Mouse (Mus musculus): Measurements from ENCODE around the gene Nrp1. TPM values are rescaled to one million over a fixed set of nuclear protein-coding genes. Genes with fewer than 3 reads are reported as not detected.

The Nrp1 gene
- polyA plus RNA-seq, 1 experiment from 2014 or later: 55.9 TPM

GRCm38 (mm10) chr8:128454026-128454425 lies 95.6 kb downstream of the Nrp1 start:
- Histone ChIP-seq H3K4me1 (peaks cover 12% of the 10 kb centered on the region; the same call in 1 of the 2 replicates), H3K27ac (no peak overlapping the region), H3K27me3 (peaks cover 2% of the 10 kb centered on the region; the same call in 1 of the 2 replicates), H3K9ac (no peak overlapping the region), H3K4me3 (no peak overlapping the region), H3K4me2 (no peak overlapping the region), H3K36me3 (ENCODE audit: poor library complexity, severe bottlenecking) (no peaks in the 10 kb centered on the region; the same call in 1 of the 2 replicates), H3K9me3 (replicated peaks) (no peaks in the 10 kb centered on the region)
- 81% methylated on average over 3 of the region's 3 CpGs for WGBS
- no peak for ATAC-seq

GRCm38 (mm10) chr8:128457277-128457676 lies 98.9 kb downstream of the Nrp1 start:
- Histone ChIP-seq H3K9ac (no peak overlapping the region), H3K4me2 (no peak overlapping the region), H3K36me3 (ENCODE audit: poor library complexity, severe bottlenecking) (peaks cover 9% of the 10 kb centered on the region; the same call in 1 of the 2 replicates), H3K4me3 (no peak overlapping the region), H3K9me3 (replicated peaks) (no peaks in the 10 kb centered on the region), H3K27ac (no peak overlapping the region), H3K27me3 (no peaks in the 10 kb centered on the region), H3K4me1 (peaks cover 6% of the 10 kb centered on the region; the same call in 1 of the 2 replicates)
- no peak for ATAC-seq
- 97% methylated on average over 2 of the region's 2 CpGs for WGBS

GRCm38 (mm10) chr8:128459704-128460103 lies 101.3 kb downstream of the Nrp1 start:
- H3K9ac ChIP-seq: no peak overlapping the region
- H3K4me2 ChIP-seq: no peak overlapping the region
- peaks cover 13% of the 10 kb centered on the region; the same call in 1 of the 2 replicates for H3K36me3 ChIP-seq (ENCODE audit: poor library complexity, severe bottlenecking)
- no peak overlapping the region for H3K27ac ChIP-seq
- no peak for ATAC-seq
- WGBS: 60% methylated on average over 1 of the region's 1 CpGs
- no peak overlapping the region for H3K4me3 ChIP-seq
- peaks cover 6% of the 10 kb centered on the region; the same call in 1 of the 2 replicates for H3K4me1 ChIP-seq
- no peaks in the 10 kb centered on the region for H3K9me3 ChIP-seq (replicated peaks)
- no peaks in the 10 kb centered on the region for H3K27me3 ChIP-seq

GRCm38 (mm10) chr8:128461716-128462115 lies 103.3 kb downstream of the Nrp1 start:
- no peak overlapping the region for H3K4me3 ChIP-seq
- no peaks in the 10 kb centered on the region for H3K9me3 ChIP-seq (replicated peaks)
- H3K36me3 ChIP-seq (ENCODE audit: poor library complexity, severe bottlenecking): peaks cover 13% of the 10 kb centered on the region; the same call in 1 of the 2 replicates
- no peak overlapping the region for H3K27ac ChIP-seq
- no peaks in the 10 kb centered on the region for H3K27me3 ChIP-seq
- no peak overlapping the region for H3K4me2 ChIP-seq
- no peak overlapping the region for H3K9ac ChIP-seq
- peaks cover 6% of the 10 kb centered on the region; the same call in 1 of the 2 replicates for H3K4me1 ChIP-seq
- no peak for ATAC-seq

- no peaks in the 10 kb centered on the region for H3K9me3 ChIP-seq (replicated peaks)
- no peak overlapping the region for H3K27ac ChIP-seq
- H3K9ac ChIP-seq: no peak overlapping the region
- H3K4me2 ChIP-seq: no peak overlapping the region
- H3K4me3 ChIP-seq: no peak overlapping the region
- peaks cover 14% of the 10 kb centered on the region; the same call in 1 of the 2 replicates for H3K36me3 ChIP-seq (ENCODE audit: poor library complexity, severe bottlenecking)
- no peaks in the 10 kb centered on the region; the same call in 1 of the 2 replicates for H3K4me1 ChIP-seq
- no peaks in the 10 kb centered on the region for H3K27me3 ChIP-seq
- no peak for ATAC-seq
These were observed 104.8 kb downstream of the Nrp1 start for GRCm38 (mm10) chr8:128463162-128463561.

- no peak overlapping the region for H3K27ac ChIP-seq
- no peaks in the 10 kb centered on the region; the same call in 1 of the 2 replicates for H3K4me1 ChIP-seq
- 85% methylated on average over 4 of the region's 4 CpGs for WGBS
- H3K9ac ChIP-seq: no peak overlapping the region
- no peaks in the 10 kb centered on the region for H3K9me3 ChIP-seq (replicated peaks)
- ATAC-seq: no peak
- no peaks in the 10 kb centered on the region; the same call in 1 of the 2 replicates for H3K27me3 ChIP-seq
- peaks cover 20% of the 10 kb centered on the region; the same call in 1 of the 2 replicates for H3K36me3 ChIP-seq (ENCODE audit: poor library complexity, severe bottlenecking)
- H3K4me3 ChIP-seq: no peak overlapping the region
- H3K4me2 ChIP-seq: no peak overlapping the region
These were observed 105.7 kb downstream of the Nrp1 start for GRCm38 (mm10) chr8:128464056-128464623.

- ATAC-seq: no peak
- Histone ChIP-seq H3K36me3 (ENCODE audit: poor library complexity, severe bottlenecking) (peaks cover 25% of the 10 kb centered on the region), H3K27me3 (no peaks in the 10 kb centered on the region; the same call in 1 of the 2 replicates), H3K4me3 (no peak overlapping the region), H3K27ac (no peak overlapping the region), H3K4me2 (no peak overlapping the region), H3K9ac (no peak overlapping the region), H3K4me1 (no peaks in the 10 kb centered on the region; the same call in 1 of the 2 replicates), H3K9me3 (replicated peaks) (no peaks in the 10 kb centered on the region)
- 96% methylated on average over 2 of the region's 2 CpGs for WGBS
These were observed 107.1 kb downstream of the Nrp1 start for GRCm38 (mm10) chr8:128465553-128465952.

- H3K4me1 ChIP-seq: no peaks in the 10 kb centered on the region
- no peak overlapping the region for H3K4me2 ChIP-seq
- H3K27me3 ChIP-seq: no peaks in the 10 kb centered on the region; the same call in 1 of the 2 replicates
- H3K4me3 ChIP-seq: no peak overlapping the region
- H3K27ac ChIP-seq: no peak overlapping the region
- H3K9me3 ChIP-seq (replicated peaks): no peaks in the 10 kb centered on the region
- 84% methylated on average over 4 of the region's 4 CpGs for WGBS
- H3K36me3 ChIP-seq (ENCODE audit: poor library complexity, severe bottlenecking): peaks cover 19% of the 10 kb centered on the region
- H3K9ac ChIP-seq: no peak overlapping the region
- ATAC-seq: no peak
These were observed 108.5 kb downstream of the Nrp1 start for GRCm38 (mm10) chr8:128466681-128467430.

- Histone ChIP-seq H3K27ac (no peak overlapping the region), H3K9me3 (replicated peaks) (no peaks in the 10 kb centered on the region), H3K4me1 (no peaks in the 10 kb centered on the region), H3K4me3 (no peak overlapping the region), H3K4me2 (no peak overlapping the region), H3K9ac (no peak overlapping the region), H3K36me3 (ENCODE audit: poor library complexity, severe bottlenecking) (peaks cover 15% of the 10 kb centered on the region), H3K27me3 (no peaks in the 10 kb centered on the region; the same call in 1 of the 2 replicates)
- WGBS: 75% methylated on average over 2 of the region's 2 CpGs
- no peak for ATAC-seq
These were observed 111.7 kb downstream of the Nrp1 start for GRCm38 (mm10) chr8:128470097-128470496.

GRCm38 (mm10) chr8:128471186-128471585 lies 112.8 kb downstream of the Nrp1 start:
- ATAC-seq: peak; percentile 74; the same call in 1 of the 2 replicates

GRCm38 (mm10) chr8:128472871-128473270 lies 114.5 kb downstream of the Nrp1 start:
- no peaks in the 10 kb centered on the region for H3K9me3 ChIP-seq (replicated peaks)
- ATAC-seq: no peak
- H3K4me2 ChIP-seq: no peak overlapping the region
- H3K27me3 ChIP-seq: no peaks in the 10 kb centered on the region; the same call in 1 of the 2 replicates
- H3K4me1 ChIP-seq: peaks cover 5% of the 10 kb centered on the region; the same call in 1 of the 2 replicates
- H3K4me3 ChIP-seq: no peak overlapping the region
- H3K27ac ChIP-seq: no peak overlapping the region
- 94% methylated on average over 2 of the region's 2 CpGs for WGBS
- H3K36me3 ChIP-seq (ENCODE audit: poor library complexity, severe bottlenecking): peaks cover 18% of the 10 kb centered on the region
- no peak overlapping the region for H3K9ac ChIP-seq

More at GRCm38 (mm10) chr8:128471186-128471585, 112.8 kb downstream of the Nrp1 start:
- WGBS: 77% methylated on average over 2 of the region's 2 CpGs
- Histone ChIP-seq H3K9ac (no peak overlapping the region), H3K4me2 (no peak overlapping the region), H3K4me3 (no peak overlapping the region), H3K36me3 (ENCODE audit: poor library complexity, severe bottlenecking) (peaks cover 17% of the 10 kb centered on the region), H3K27me3 (no peaks in the 10 kb centered on the region; the same call in 1 of the 2 replicates), H3K27ac (no peak overlapping the region), H3K4me1 (peaks cover 2% of the 10 kb centered on the region; the same call in 1 of the 2 replicates), H3K9me3 (replicated peaks) (no peaks in the 10 kb centered on the region)

Measured in forebrain, embryonic 13.5 days (tissue).